Mouse (Mus musculus) T-cell, adult 2 months (primary cell): ENCODE results near the gene Agtr1b.

Experiments used
- DNase-seq: peaks from one replicate; pipeline ENCODE4 v3.0.0; 2022; ENCODE audit warnings: low spot score

Gene Agtr1b

DNA sequence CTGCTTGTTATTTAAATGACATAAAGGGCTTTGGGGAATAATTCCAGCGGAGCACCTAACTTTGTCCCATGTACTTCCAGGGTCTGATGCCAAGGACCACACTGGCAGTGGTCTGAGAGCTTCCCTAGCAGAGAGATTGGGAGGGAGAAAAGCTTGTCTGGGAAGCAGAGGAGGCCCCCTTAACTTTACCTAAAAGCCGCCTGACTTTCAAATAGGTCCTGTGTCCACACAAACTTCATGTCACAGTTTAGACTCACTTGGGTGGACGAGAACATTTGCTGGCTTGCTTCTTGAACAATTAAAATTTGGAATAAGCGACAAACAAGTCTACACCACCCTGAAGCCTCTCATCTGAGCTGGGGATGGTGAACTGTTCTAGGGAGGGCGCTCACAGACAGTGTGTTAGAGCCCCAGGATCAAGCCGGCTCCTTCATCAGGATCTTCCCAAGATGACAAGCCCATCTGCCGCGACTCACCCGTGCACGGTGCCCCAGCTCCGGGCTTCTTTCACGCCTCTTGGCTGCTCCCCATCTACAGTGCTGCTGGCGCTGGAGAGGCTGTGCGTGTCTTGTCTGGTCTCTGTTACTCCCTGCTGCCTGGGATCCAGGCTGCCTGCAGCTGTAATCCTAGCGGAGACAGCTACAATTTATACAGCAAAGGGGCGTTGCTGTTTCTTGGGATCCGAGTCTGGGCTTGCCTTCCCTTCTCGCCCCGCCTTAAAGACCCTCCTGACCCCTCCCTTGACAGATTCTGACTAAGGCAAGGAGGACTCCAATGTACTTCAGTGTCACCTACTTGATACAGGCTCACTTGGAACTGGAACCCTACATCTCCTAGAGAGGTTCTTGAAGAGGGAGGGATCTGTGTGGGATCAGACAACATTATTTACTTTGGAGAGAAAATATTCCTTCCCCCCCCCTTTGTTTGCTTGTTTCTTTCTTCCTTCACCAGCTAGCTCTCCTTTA is at the start of gene Agtr1b:
Agtr1b (minus strand) TSS at position 620 of the 965 bp plus-strand sequence.
- no peak for DNase-seq

DNA sequence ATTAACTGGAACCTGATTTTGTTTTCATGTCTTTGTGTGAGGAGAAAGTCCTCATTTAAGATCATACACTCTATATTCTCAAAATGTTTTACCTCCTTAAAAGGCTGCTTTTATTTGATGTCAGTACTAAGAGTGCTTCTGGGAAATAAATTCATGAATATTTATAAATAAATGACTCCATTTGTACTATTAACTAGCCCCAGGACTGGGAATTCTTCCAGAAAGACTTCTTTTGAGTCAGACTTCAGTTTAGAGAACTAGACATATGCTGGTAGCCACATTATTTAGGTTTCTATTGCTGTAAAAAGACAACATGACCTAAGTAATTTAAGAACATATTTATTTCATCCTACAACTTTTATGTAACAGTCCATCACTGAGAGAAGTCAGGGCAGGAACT is 13.4 kb downstream of the Agtr1b start:
- DNase-seq: no peak

DNA sequence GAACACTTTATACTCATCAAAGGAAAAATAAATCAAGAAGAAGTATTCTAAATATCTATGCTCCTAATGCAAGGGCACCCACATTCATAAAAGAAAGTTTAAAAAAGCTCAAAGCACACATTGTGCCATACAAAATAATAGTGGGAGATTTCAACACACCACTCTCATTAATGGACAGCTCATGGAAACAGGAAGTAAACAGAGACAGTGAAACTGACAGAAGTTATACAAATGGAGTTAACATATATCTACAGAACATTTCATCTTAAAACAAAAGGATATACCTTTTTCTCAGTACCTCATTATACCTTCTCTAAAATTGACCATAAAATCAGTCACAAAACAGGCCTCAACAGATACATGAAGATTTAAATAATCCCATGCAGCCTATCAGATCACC is 18.8 kb downstream of the Agtr1b start:
- DNase-seq: no peak

DNA sequence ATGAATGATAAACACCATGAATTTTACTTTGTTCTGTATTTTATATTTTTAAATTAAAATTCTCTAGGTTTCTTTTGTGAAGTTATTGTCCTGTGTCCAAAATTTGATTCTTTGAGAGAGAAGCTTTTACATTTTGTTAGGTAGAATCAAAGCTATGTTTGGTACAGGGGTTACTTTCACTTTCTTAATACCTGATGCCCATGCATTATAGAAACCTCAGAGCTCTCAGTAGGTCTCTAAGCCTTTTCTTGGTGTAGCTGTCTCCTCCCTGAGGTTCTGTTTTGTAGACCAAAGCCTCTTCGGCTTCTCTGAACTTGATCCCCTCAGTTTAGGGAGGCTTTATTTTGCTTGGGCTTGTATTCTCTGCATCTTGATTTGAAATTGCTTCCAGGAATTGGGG is 26.6 kb downstream of the Agtr1b start:
- no peak for DNase-seq

DNA sequence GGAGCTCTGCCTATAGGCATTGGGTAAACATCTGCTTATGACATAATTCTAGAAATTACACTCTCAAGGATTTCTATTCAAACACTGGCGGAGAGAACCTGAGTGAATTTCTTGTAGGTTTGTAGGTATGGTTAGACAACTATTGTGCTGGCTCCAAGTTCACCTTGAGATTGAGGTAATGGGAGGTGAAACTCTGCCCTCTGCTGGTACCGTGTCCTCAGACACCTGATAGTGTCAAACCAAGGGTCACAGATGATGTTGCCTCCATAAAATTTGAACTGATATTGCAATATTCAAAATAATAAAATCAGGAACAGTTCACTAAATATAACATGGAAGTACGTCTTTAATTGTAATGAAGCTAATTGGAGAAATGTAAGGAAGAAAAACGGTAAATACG is 32.3 kb downstream of the Agtr1b start:
- DNase-seq: peak; percentile 1

DNA sequence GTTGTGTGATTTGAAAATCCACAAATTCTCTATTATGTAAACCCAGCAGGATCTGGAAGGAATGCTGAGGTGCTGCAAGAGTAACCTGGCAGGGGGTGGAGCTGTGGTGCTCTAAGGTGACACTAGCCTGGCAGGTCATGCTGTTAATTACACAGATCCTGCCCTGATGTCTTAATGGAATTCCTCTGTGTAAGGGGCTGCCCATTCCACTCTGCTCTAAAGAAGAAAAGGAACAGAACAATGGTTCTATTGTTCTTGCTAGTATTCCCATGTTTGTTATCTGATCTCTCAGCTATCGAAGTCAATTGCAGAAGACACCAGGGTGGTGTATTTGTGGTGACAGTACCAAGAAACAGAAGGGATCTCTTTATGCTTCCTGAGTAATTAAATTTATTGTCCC is 49.7 kb downstream of the Agtr1b start:
- DNase-seq: no peak

DNA sequence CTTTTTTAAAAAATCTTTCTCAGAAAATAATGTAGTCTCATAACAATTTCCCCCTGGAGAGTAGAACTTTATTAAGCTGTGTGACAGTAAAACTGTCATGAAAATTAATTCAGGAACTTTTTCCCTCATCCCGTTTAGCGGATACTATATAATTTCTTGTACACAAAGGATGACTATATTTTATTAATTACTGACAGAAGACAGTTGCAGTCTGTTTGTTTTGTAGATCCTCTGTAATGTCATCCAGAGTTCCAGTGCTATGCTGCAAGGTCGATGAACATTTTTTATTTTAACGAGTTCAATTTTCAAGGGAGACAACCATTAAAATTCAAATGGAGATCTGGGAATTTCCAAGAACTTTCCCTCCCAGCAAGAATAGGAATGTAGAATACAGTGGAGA is 57.8 kb downstream of the Agtr1b start:
- no peak for DNase-seq

DNA sequence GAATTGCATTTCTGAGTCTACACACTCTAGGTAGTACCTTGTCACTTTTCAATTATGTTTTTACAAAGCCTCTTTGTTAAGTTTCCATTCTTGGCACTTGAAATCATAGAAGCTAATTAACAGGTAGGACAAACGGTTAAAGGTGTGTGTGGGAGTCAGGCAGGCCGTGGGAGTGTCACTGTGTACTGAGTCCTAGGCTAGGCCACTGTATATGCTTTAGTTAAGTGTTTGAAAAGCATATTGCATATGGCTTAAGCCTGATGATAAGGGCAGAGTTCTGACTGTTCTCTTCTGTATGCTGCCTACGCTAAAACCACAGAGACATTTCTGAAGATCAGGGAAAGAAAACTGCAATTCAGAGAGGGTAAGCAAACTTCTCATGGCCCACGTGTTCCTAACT is 59.7 kb downstream of the Agtr1b start:
- DNase-seq: no peak

DNA sequence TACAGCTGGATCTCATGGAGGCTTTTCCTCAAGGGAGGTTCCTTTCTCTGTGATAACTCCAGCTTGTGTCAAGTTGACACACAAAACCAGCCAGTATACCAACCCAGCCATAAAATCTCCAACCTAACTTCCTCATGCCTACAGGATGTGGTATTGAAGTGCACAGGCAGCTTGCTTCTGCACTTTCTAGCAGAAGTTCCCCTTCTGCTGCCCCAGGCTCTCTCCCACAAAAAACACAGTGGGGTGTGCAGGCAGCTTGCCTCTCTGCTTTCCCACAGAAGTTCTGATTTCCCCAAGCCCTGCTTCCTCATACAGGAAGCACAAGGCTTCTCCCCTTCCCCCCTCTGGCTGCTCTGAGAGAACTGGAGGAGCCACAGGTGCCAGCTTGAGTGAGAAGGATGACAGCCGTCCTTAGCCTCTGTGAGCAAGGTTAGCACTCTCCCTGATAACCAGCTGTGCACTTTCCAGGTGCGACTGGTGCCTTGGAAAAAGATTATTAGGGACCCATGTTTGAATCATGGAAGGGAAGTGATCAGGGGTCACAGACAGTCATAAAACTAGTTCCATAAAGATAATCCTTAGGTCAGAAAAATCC is 62.1 kb downstream of the Agtr1b start:
- peak; percentile 5 for DNase-seq

DNA sequence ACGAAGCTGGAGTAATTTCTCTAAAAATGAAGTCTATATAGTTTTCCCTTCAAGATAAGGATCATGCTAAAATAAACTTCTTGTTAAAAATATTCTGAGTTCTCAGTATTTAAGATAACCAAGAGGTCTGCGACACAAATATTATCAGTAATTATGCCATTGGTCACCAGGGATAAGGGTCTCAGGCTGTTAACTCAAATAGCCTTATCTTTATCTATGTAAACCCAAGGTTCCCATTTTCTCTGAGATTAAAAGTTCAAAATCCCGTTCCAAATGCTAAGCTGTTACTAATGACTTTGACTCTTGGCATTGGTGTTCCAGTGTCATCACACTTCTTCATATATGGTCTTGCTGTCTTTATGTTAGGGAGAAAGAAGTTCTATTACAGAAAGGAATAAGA is 71.4 kb downstream of the Agtr1b start:
- no peak for DNase-seq

DNA sequence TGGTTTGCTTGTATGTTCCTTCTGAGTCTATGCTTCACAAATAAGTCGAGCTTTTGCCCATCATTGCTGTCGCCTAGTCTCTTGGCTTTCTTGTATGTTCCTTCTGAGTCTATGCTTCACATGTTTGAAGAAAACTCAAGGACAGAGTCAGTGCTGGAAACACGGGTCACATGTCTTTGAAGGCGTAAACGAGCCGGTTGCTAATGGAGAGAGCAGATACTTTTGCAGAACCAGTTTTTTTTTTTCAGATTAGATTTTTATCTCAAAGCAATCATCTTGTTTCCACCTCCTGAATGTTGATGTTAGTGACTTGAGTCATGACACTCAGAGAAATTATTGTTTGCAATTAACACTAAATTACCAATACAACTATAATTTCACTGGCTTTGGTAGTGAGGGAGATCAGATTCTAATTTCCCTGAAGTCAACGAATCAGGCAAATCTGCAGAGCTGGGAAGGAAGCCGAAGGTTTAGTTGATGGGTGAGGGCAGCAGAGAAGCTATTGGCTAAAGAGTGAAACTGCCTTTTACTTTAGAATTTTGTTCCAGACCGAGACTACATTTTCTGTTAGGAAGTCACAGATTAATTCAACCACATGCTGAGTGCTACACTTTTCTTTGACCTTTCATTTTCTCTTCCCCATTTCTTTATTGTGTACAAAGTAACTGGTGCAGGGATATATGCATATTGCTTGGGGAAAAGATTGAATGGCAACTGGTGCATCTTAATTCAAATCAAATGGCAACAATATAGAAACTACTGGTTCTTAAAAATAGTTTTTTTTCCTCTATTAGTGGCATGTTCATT is 72.2 kb downstream of the Agtr1b start:
- DNase-seq: no peak

DNA sequence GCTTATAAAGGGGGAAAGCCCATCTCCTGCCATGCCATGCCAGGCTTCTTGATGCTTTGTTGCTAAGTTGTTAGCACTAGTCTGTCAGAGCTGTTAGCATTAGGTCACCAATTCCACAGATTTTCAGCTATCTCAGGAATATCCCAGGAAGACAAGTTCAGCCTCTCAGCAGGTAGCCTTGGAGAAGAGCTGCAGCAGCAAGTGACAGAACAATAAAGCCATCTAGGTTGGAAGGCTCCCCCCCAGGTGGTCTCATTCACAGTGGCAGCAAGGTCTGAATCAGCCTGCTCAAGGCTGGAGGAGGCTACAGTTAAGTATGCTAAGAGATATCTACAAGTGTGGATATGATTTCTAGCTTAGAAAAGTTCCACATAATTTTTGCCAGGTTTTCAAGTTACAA is 75.6 kb downstream of the Agtr1b start:
- DNase-seq: no peak

DNA sequence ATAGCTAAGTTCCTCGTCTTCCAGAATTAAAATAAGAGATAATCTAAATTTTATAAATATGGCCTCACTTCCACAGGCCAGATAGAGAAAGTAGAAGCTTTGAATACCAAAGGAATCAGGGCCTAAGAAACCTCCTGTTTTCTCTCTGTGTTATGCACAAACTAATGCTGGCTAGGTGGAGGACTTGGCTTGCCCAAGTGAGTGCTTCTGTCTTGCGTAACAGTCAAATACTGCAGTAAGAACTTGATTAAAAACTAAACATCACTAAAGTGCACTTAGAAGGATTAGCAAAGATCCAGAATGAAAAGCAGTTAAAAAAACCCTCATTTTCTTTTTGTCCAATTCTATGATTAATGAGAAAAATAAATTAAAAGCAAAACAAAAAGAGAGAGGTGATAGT is 78.2 kb downstream of the Agtr1b start:
- no peak for DNase-seq

DNA sequence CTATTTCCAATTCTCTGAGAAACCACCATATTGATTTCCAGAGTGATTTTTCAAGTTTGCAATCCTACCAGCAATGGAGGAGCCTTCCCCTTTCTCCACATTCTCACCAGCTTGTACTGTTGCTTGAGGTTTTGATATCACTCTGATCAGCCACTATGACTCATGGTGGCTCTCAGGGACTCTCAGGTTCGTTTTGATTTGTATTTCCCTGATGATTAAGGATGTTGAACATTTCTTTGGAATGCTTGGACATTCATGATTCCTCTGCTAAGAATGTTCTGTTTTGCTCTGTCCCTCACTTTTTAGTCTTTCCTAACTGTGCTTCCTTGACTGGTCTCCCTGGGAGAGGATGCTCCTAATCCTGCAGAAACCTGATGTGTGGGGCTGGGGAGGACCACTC is 85.2 kb downstream of the Agtr1b start:
- DNase-seq: no peak

DNA sequence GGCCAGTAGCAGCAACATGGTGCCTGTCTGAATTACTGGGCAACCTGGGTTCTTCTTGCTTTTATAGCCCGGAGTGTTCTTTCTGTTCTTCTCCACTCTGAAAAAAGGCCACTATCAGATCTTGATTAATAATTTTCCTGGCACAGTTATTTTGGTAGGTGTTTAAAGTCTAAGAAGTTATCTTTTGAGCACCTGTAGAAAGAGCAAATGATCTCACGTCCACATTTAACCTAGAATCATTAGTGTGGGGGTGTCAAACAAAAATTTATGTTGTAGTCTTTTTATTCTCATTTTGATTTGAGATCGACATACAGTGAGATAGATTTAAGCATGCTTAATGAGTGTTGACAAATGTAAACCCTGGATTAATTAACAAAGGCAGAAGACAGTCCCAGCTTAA is 91.3 kb downstream of the Agtr1b start, which contains the start of gene Cpb1:
Cpb1 (minus strand) TSS at position 101 of the 400 bp plus-strand sequence.
- no peak for DNase-seq
